Mouse (Mus musculus): Measurements from ENCODE around the gene Iqch. TPM values are rescaled to one million over a fixed set of nuclear protein-coding genes. Genes with fewer than 3 reads are reported as not detected.

Iqch gene
- total RNA-seq, 4 experiments from 2014 or later = 0.07 to 0.12 (median 0.10) TPM

Other genes starting within 250 kb of the Iqch start
- 10 to 100 TPM; 28.8 to 32.4 (median 30.3) TPM for gene Map2k5, start 224.6 kb downstream of the Iqch start, total RNA-seq (2022)
- gene 2300009A05Rik, start 203.2 kb downstream of the Iqch start, total RNA-seq (2022) = 10 to 100 TPM; 32.9 to 63.3 (median 38.6) TPM
- 10 to 100 TPM; 32.4 to 41.5 (median 36.8) TPM for gene Aagab, start 167 bp upstream of the Iqch start, total RNA-seq (2022)
- 10 to 100 TPM; 27.0 to 49.6 (median 37.1) TPM for gene Smad3, start 155.5 kb upstream of the Iqch start, total RNA-seq (2022)

Data from adrenal gland, adult 8-10 months (tissue).